Mouse (Mus musculus) skeletal muscle tissue, adult 2 months (tissue): Measurements from ENCODE around the gene Gm37240.
"Not testable (repeated sequence)": the region's sequence is repeated elsewhere in the genome, so short reads cannot be mapped to it uniquely, and the experiment has no call there.

Source experiments
- DNase-seq: peaks from one replicate; pipeline ENCODE4 v3.0.0-alpha.2; 2012; ENCODE audit warnings: low read depth, low spot score

Gene Gm37240

DNA sequence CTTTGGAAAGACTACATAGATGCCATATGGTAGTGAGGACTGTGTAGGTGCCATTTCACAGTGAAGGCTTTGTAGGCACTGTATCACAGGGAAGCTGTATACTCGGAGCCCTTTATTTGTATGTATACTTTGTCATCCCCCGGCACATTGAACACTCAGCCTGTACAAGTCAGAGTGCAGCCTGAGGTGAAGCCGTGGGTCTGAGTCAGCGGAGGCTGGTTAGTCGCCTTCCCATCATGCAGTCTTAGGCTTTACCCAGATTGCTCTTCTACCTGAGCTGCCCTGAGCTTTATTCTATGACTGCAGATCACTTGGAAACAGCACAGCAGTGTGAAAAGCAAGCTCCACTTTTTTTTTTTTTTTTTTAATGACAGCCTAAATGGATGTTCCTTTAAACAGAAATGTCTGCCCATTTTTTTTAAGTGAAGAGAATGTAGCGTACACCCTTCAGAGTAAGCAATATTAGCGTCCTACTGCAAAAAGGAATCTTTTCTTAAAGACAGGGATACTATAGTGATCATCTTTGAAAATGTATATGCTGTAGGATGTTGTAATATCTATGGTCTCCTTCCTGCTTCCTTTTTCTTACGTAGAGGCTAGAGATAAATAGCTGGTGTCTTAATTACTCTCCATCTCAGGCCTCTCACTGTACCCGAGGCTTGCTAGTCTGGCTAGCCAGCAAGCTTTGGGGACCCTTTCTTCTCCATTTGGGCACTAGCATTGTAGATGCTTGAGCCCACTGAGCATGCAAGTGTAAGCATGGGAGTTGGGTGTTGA is 969.2 kb downstream of the Gm37240 start:
- no peak for DNase-seq

- no peak for DNase-seq
Observed at GRCm38 (mm10) chr3:84914284-84914683, 973.0 kb downstream of the Gm37240 start.

GRCm38 (mm10) chr3:84906528-84906927 is 980.8 kb downstream of the Gm37240 start:
- no peak for DNase-seq

DNA sequence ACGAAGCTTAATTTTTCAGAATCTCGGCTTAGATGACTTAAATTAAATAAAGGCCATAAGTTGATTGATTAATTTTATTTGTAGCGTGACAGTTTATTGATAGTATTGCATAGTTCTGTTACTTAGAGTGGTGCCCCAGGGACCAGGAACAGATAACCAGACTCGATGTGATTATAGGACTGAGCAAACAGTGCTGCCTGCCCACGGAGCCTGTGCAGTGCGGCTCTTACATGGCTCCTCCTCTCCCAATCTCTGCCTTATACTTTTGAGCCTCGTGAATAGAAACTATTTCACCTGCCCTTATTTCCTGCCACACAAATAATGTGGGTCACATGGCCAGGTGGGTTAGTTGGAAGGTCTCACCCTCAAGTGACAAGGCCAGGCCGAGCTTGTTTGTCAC is 989.4 kb downstream of the Gm37240 start:
- no peak for DNase-seq

DNA sequence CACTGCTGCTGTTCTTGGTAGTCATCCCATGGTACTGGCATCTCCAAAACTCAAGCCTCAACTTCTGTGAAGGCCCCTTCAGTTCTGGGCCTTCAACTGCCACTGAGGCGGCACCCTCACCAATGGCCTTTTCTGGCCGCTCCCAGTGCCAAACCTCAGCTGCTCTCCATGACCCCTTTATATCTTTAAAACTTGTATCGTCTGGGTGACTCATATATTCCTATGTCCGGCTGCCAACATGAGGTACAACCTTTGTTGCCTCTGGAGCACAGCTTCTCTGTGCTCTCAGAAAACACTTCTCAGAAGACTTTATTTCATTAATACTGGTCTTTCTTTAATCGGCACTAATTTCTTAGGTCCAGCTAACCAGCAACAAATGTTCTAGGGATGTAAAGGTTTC is 996.3 kb downstream of the Gm37240 start:
- no peak for DNase-seq

DNA sequence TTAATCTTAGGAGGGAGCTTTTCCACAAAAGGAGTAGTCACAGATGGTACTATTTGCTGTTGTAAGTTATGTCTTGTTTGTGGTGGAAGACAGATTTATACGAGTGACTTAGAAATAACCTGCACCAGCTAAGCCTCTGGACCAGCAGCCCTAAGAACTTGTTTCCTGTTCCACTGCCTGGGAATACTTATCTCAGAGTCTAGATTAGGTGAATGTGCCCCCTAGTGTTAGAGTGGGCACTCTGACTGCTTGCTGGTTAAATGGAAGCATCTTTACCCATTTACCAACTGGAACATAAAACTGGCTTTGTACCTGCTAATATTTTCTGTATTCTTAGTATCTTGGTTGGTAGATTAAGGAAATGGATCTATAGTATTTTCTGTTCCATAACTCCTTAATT is 997.7 kb downstream of the Gm37240 start:
- no peak for DNase-seq

DNA sequence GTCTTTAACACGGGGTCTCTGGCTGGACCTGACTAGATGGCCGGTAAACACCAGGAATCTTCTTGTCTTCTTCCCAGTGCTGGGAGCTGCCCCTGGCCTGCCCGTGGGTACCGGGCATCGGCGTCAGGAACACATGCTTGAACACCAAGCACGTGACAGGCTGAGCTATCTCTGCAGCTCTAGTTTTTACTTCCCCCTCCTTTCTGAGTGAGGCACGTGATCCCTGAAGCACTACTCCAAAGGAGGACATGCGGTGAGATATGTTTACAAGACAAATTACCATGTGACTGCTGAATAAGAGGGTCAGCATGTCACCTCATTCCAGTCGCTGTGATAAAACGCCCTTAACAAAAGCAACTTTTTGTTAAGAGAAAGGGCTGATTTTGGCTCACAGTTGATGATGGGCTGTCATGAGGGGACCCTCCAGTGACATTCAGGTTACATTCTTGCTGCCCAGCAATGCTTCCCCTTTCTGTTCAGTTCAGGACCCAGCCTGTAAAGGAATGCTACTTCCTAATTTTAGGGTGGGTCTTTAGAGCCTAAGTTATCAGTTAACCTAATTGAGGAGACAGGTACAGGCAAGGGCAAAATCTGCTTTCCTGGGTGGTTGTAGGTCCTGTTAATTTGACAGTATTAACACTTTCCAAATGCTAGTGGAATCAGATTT is 1003.4 kb downstream of the Gm37240 start:
- DNase-seq, result peak; percentile 20

DNA sequence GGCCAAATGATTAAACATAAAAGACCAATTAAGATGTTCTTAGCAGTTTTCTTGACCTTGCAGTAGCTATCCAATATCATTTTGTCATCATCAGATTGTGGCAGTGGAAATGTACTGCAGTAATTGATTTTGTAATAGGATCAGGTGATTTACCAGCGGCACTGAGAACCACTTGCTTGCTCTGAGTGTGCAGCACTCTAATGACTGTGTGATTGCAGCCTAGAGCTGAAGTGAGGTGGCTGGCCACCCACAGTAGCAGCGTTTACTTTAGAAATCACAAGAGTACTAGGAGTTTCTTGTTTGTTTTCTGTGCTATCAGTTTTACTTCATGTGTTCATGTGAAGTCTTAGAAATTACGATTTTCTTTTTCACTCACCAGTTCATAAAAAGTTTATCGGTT is 1011.1 kb downstream of the Gm37240 start:
- DNase-seq, result no peak

DNA sequence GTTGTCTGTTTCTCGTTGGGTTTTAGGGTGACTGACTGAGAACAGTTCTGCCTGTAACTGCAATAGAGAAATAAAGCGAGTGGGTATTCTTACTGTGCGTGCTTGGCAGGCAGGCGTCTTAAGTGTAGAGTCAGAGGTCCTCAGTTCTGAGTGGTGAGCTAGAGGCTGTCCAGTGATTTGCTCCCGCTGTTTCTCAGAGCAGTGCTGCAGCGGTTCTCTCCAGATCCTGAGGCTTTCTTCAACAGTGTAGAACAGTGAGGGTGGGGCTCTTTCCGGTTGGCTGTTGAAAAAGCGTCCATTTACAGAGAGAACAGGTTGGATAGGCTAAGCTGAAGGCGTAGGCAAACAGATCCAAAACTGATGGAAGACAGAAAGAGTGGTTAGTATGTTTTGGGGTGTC is 1012.0 kb downstream of the Gm37240 start:
- no peak for DNase-seq

DNA sequence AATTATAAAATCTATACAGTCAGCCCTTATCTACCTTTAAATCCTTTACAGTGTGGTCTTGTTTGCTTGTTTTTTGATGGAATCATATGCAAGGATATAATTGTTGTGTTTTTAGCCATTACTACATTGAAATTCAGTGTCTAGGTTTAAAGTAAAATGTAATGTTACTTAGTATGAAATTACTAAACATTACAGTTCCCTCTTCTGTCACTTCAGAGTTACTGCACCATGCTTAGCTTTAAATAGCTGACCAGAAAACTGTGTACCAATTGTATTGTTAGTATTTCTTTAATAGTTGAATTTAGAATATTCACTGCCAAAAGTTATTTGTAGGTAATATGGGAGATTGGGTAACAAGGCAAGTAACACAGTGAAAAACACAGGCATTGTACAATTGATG is 1017.2 kb downstream of the Gm37240 start:
- no peak for DNase-seq

- no peak for DNase-seq
Observed at GRCm38 (mm10) chr3:84867991-84868390, 1019.3 kb downstream of the Gm37240 start.

- DNase-seq, result no peak
Observed at GRCm38 (mm10) chr3:84867434-84867975, 1019.8 kb downstream of the Gm37240 start.

- no peak for DNase-seq
Observed at GRCm38 (mm10) chr3:84866866-84867265, 1020.5 kb downstream of the Gm37240 start.

GRCm38 (mm10) chr3:84865684-84866083 is 1021.6 kb downstream of the Gm37240 start:
- no peak for DNase-seq

DNA sequence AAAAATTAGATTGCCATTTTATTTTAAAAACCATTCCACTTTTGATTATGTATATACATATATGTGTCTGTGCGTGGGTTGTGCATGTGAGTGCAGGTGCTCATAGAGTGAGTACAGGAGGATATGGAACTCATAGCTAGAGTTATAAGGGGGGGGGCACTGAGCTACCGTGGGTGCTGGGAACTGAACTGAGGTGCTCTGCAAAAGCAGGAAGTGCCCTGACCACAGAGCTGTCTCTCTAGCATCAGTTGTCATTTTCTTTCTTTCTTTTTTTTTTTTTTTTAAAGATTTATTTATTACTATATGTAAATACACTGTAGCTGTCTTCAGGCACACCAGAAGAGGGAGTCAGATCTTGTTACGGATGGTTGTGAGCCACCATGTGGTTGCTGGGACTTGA is 1025.5 kb downstream of the Gm37240 start:
- DNase-seq, result not testable (repeated sequence)

GRCm38 (mm10) chr3:84860669-84861068 is 1026.6 kb downstream of the Gm37240 start:
- DNase-seq, result no peak

DNA sequence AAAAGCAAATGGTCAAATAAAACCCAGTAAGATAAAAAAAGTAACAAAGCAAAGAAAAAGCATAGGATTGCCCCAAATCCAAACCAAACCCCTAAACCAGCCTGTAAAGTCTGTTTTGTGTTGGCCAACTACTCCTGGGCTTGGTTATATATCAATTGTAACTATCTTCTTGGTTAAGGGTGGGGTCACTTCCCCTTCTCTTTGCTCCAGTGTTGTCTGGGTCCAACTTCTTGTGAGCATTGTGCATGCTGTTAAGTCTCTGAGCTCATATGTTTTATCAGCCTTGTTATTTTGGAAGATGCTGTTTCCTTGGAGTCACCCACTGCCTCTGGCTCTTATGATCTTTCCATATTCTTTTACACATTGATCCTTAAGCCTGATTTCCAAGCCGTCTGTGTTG is 1032.9 kb downstream of the Gm37240 start:
- no peak for DNase-seq

DNA sequence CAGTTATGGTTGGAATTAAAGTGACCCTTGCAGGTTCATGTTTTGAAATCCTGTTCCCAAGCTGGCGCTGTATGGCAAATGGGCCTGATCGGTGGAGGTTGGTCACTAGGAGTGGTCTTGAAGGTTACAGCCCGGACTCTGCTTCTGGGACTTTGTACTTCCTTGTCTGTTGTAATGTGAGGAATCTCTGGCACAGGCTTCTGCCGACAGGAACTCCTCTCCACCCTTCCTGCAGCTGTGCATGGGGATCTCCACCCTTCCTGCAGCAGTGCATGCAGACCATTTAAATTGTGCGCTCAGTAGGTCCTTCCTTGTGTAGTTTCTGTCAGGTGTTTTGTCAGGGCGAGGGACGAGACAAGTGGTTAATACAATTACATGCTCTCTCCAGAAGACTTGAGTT is 1034.4 kb downstream of the Gm37240 start:
- DNase-seq, result peak; percentile 55

GRCm38 (mm10) chr3:84851801-84852200 is 1035.5 kb downstream of the Gm37240 start:
- DNase-seq, result no peak

DNA sequence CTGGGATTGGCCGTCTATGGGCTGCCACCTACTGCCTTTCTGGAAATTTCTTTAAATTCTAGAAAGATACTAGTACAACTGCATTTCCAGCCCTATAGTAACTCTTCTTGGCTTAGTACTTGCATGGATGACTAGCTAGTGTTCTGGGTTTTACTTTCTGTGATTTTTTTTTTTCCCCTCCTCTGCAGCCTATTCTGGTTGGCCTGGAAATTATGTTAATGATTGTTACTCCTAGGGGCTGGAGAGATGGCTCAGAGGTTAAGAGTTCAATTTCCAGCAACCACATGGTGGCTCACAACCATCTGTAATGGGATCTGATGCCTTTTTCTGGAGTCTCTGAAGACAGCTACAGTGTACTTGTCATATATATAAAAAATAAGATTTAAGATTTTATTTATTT is 1036.9 kb downstream of the Gm37240 start:
- DNase-seq, result no peak

DNA sequence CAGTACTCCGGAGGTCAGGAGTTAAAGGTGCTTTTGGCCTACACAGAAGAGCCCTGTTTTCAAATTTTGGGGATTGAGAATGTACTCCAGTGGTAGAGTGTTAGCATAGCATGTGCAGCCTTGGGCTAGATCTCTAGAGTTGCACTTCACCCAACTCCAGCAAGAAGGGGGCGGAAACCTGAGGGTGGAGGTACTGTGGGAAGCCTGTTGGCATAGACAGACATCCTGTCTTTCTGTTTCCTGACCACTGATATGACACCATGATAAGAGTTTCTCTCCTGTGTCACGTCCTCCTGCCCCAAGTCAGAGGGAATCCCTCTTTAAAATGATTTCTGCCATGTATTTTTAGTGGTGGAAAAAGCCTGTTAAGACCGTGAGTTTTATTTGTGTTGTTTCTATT is 1038.5 kb downstream of the Gm37240 start:
- DNase-seq, result no peak

- DNase-seq, result peak; percentile 33
Observed at GRCm38 (mm10) chr3:84843594-84843993, 1043.7 kb downstream of the Gm37240 start.

- DNase-seq, result no peak
Observed at GRCm38 (mm10) chr3:84842793-84843192, 1044.5 kb downstream of the Gm37240 start.
